Mouse (Mus musculus) embryo, embryonic 11.5 days (tissue): ENCODE measurements around the gene Chd1l.

Source experiments
- DNase-seq: peaks from one replicate; pipeline ENCODE4 v3.0.0-alpha.2; 2012; ENCODE audit warnings: low read depth, low spot score

The Chd1l gene

DNA sequence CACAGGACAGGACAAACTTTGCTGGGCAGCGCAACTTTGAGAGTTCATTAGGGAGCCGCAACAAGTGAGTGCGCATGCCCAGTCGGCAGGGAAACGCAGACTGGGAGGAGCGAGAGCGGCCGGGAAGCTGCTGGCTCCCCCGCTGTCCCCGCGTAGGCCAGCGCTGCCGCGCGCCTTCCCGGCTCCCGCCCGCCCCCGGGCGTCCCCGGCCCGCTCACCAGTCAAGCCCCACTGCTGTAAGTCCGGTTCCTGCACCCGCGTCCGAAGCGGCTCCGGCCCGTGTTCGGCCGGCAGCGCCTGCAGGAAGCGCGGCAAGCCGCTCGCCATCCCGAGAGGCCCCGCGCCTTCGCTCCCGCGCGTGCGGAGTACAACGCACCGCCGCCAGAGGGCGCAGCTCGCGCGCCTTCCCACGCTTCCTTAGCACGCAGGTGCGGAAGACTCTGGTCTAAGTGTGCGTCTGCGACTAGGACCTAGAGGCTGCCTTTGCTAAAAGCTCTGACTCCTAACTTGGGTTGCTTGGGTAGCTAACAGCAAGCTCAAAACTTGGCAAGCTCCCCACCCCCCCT, at the start of gene Chd1l:
Chd1l (minus strand) TSS at position 359 of the 566 bp plus-strand sequence.
- DNase-seq, result peak; percentile 87

DNA sequence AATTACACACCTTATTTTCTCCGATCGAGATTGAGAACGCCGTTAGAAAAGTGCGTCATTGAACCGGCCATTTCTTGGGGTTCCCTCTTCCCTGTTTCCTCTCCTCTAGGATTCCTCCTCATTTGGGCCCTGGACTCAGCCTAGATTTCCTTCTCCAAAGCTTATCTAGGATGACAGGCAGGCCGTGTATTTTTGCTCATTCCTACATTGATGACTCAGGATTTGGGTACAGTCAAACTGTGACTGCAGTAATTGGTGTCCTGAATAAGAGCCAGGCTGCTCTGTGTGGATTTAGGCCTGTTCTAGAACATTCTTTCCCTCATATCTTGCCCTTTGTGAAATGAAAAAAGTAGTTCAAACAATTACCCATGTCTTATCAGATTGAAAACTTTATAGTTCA, 49.7 kb upstream of the Chd1l start:
- no peak for DNase-seq

DNA sequence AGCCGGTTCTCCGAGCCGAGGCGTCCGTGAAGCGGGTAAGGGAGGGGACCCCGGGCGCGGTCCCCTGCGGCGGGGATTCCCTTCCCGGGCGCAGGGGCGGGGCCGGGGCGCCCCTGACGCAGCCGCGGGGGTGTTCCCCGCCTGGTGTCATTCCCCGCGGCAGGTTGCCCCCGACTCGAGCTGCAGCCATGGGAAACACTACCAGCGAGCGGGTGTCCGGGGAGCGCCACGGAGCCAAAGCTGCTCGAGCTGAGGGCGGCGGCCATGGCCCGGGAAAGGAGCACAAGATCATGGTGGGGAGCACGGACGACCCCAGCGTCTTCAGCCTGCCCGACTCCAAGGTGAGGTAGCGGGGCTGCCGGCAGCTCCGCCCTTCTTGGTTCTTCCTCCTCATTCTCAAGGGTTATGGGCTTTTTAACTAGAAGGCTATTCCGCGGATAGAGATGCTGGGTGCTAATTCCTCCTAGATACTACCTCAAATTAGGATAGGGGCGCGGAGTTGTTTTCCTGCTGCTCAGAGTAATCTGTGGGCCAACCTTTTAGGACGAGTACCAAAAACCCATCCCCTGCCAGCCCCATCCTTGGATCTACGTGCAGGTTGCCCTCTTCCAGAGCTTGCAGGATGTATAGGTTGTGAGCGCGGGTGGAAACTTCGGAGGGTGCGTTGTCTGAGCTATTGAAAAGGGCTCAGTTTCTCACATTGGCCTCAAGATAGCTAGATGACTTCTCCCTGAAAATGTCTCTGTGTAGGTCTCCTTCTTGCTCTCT, 48.6 kb upstream of the Chd1l start:
- no peak for DNase-seq

DNA sequence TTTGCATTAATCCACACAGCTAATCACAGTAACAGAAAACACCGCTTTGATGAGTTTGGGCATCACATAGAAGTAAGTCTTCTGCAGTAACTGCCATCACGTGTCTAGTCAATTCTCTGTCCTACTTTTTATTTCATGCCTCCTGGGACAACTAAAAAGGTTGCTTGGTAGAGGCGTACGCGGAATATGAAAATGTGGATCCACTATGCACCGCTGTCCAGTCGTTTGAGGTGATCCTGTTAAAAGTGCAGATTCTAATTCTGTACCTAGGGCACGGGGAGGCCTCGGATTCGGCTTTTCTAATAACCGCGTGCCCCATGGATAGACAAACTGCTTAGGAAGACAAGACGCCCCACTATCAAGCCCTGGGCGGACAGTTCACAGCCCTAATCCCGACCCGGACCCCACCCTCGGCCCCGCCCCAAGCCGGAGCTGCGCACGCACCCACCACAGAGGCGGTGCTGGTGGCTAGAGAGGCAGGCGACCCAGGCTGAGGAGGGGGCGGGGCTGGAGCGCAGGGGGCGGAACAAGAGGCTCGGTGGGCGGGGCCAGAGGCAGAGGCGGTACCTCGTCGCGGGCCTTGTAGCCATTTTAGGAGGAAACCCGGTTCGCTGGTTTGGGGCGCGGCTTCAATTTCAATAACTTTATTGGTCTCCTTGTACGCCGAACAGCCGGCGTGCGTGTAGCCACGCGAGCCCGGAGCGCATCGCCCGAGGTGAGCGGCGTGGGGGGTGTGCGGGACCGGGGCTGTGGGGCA, 47.8 kb upstream of the Chd1l start, which contains the start of gene Prkab2:
Prkab2 (plus strand) TSS at position 539 of the 757 bp plus-strand sequence.
- DNase-seq, result peak; percentile 94

DNA sequence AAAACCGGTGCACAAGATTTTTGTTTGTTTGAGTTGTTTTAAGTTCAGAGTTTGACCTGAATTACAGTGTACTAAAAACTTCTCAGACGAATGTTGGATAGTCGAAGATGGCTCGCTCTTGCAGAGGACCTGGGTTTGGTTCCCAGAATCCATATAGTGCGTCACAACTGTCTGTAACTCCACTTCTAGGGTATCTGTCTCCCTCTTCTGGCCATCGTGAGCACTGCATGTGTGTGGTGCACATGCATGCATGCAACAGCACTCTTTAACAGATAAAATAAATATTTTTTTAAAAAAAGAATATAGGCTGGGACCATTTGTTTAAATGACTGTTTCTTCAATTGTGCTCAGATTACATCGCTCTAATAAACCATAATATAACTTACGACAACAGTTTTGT, 44.9 kb upstream of the Chd1l start:
- no peak for DNase-seq

DNA sequence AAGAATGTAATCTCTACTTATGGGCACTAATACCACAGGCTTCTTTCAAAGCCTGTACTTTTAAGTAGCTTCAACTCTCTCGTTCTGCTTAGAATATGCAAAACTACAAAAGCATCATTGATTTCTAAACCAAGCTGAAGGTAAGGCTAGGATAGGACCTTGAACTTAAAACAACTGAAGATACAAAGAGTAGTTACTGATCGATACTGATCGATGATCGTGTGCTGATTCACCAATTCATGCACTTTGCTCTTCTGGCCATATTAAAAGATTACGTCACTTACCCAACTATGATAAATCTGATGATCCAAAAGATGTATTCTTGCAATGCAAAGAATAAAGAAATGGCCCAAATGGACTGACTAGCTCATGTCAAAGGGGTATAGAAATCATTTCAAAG, 43.8 kb upstream of the Chd1l start:
- DNase-seq, result no peak

DNA sequence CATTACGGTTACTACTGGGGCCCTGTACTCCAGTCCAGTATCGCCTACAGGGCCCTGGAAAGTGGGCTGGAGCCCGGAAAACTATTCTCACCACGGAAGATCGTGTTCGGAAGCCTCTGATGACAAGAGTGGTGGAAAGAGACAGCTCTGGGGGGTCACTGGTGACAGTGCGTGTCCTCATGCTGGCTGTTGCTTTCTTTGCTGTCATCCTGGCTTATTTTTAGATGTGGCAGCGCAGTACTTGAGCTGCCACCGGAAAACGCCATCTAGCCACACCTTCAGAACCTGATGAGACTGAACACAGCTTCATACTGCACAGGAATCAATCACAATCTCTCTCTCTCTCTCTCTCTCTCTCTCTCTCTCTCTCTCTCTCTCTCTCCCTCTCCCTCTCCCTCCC, 41.6 kb upstream of the Chd1l start:
- no peak for DNase-seq

DNA sequence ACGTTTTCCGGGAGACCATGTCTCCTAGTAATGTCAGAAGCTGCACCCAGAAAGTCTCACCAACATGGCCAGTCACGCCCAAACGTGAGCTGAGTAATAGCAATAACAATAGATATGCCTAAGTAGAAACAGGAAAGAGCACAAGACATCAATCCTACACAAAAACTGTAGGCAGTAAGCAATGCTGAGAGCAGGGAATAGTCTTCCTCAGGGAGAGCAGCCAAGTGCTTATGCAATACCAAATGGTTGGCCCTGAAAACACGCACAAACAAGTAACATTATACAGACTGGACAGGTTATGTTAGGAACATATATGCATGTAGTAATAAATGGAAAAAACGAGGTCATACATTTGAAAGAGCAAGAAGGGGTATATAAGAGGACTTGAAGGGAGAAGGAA, 39.5 kb upstream of the Chd1l start:
- DNase-seq, result no peak

DNA sequence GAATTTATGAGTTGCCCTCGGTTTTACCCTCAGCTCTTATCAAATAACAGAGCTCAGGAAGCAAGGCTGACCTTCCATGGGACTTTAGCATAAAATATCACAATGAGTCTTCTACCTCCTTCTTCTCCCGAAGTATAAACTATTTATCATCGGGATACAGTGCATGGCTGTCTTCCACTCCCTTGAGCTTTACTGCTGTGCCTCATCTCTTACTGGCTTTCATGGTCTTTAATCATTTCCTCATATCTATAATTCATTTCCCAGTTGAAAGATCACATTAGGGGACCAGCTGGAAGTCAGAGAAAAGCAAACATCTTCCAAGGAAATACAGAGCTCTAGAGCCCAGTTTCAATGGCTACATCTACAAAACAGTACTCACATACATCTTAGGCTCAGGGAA, 39.0 kb upstream of the Chd1l start:
- no peak for DNase-seq

DNA sequence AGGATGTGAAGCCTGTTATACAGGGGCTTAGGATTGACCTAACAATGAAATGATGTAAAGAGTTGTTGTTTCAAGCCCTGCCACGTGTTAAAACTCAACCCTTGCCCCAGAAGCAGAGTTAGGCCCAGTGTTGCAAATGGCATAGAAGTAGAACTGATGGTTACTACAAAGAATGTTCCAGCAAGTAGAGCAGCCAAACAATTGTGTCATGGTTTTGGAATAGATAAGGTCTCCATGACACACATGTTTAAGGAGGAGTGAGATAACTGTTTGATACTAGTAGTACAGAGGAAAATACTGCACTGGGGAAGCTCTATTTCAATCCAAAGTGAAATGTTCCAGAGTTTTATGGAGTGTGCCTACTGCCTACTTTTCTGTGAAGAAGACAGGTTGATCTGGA, 38.5 kb upstream of the Chd1l start:
- no peak for DNase-seq

DNA sequence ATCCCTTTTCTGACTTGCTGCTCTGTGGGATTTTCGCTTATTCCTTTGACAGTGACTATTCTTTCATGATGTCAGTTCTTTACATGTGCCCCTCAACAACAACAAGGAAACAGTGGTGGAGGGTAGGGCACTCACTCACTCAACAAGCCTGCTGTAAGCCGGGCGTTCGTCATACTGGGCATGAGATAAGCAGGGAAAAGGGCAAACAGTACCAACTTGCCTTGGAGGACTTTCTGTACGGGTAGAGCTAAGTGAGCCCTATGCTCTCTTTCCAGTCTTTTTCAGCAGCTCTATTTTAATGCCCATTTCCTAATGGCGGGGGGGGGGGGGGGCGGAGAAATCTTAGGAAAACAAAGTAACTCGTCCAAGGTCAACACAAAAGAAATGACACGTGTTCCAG, 32.0 kb upstream of the Chd1l start:
- no peak for DNase-seq

DNA sequence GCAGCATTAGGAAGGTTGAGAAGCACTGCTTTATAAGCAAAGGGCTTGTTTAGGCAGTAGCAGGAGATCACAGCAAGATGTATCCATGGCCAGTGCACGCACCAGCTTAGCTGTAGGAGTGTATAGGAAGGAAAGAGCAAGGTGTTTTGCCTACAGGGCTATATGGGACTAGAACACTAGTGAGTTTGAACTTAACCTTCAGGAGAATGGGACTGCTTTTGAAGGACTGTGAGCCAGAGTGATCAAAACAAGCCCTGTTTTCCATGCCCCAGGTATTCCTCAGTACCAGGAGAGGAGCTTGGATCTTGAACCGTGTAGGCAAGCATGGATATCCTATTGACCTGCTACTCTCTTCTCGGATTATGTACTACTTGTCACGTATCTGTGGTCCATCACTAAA, 31.4 kb upstream of the Chd1l start:
- no peak for DNase-seq

DNA sequence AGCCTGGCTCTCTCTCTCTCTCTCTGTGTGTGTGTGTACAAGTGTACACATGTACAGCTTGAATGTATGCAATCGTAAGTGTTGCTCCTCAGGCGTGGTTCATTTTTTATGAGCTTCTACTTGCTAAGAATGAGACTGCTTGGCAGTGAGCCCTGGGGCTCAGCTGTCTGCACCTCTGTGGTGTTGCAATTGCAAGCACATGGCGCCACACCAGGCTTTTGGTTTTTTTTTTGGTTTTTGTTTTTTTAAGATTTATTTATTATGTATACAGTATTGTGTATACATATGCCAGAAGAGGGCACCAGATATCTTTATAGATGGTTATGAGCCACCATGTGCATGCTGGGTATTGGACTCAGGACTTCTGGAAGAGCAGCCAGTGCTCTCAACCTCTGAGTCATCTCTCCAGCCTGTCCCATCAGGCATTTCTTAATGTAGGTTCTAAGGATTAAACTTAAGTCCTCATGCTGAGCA, 24.3 kb upstream of the Chd1l start:
- no peak for DNase-seq

DNA sequence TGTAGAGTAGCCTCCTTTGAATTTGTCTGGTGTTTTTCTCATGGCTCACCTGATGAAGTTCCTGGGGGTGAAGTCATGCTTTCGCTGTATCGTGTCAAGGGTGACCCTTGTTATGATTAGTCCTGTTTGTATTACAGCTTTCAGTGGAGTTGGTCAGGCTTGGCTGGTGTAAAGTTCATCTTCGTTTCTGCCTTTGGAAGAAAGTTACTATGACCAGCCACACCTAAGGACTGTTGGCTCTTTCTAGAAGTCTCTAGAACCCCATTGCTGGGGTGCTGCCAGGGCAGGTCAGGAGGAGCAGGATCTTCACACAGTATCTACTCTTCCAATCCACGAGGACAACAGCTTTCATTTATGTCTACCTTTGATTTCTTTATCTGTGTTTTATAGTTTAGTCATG, 23.5 kb upstream of the Chd1l start:
- no peak for DNase-seq

DNA sequence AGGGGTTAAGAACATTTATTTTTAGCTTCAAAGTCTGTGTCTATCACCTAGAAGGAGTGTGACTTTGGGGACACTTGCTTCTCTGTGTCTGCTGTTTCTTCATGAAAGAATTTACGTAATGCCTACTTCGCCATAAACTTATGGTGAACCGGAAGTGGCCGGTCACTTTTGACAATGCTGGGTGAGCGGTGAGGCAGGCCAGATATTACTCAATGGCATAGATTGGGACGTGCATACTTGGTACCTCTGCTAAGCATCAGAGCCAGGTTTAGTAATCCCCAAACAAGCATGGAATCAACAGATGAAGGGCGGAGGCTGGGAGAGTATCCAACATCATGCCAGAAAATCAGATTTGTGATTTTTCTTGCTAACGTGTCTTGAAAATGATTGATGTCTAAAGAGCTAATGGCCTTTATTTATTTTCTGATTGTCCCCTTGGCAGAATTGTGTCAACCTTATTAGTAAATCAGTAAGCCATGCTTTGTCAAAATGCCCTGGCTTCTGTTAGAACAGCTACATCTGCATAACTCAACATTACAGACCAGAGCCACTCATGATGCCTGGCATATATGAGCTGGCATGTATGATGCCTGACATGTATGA, 21.4 kb upstream of the Chd1l start:
- no peak for DNase-seq

DNA sequence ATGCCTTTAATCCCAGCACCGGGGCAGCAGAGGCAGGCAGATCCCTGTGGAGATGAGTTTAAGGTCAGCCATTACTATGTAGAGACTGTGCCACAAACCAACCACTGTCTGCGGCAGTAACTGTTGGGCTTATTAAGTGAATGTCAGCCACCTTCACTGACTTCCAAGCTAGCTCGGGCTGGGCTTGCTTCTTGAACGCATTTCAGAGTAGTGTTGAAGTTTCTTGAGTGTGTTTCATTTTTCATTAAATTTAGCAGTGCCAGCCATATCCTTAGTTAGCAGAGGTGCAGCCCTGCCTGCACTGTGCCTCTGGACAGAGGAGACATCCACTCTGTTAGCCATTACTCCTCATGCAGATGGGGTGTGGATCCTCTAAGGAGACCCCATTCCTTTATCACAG, 20.7 kb upstream of the Chd1l start:
- DNase-seq, result no peak

DNA sequence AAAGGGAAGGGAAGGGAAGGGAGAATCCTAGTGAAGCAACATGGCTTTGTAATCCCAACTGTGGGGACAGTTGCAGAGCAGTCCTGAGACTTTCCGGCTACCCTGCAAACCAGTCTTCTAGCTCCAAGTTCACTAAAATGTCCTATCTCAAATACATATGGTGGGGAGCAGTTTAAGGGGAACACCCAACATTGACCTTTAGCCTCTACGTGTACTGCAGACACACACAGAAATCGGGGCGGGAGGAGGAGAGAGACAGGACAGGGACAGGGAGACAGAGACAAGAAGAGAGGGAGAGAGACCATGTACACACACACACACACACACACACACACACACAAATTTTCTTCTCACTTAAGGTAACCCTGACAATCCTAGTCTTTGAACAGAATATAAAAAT, 19.9 kb upstream of the Chd1l start:
- no peak for DNase-seq

DNA sequence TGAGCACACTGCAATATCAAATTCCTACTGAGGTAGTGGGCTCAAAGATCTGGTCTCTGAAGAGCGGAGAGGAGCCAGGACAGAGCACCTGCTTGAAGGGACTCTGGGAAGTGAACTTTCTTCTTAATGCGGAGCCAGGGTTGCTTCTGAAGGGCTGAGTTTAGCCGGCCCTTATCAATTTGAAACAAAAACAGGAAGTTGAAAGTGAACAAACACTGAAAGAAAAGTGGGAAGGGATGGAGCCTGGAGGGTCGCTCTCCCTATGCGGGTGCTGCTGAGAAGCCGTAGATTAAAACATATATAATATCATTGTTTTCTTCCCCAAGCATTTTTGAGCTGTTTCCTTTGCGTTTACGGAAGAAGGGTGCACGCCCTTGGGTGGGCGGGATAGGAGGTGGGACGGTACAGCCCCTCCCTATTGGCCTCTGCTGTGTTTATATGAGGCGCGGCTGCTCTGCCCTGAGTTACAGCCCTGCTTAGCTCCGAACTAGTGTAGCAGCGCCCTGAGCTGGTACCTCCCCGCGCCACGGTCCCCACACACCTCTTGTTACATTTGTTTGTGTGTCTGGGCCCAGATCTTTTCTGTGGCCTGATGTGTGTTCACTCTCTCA, 18.5 kb upstream of the Chd1l start, which contains the start of gene Fmo5:
Fmo5 (plus strand) TSS at position 414 of the 611 bp plus-strand sequence.
- DNase-seq, result no peak

DNA sequence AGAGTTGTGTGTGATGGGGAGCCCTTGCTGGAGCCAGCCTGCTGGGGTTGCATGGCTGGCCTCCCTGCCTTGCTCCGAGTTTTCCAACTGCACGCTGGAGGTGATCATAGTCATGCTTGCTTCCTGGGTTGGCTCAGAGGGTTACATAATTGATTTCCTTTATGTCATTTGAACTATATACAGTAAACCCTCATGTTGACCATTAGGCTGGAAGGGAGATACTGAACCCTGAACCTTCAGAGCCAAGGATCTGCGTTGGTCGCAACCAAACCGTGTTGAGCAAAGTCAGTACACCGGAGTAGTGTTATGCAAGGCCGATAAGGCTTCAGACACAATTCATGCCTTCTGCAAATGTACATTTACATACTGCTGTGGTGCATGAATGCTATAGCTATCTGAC, 17.9 kb upstream of the Chd1l start:
- no peak for DNase-seq

DNA sequence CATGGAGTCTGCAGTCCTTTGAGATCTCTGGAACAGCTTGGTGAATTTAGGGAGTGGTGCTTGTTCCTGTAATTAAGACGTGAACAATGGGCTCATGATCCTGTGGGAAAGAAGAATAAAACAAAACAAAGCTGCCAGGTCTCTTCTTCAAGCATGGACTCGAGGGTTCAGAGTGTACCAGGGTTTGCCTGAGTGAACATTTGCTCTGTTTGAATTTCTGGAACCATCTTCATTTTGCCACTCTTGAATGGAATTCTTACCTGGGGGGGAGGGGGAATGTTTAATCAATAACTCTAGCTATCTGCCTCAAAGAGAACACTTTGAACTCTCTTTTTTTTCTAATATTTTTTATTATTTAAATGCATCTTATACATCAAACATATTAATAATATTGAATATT, 14.6 kb upstream of the Chd1l start:
- no peak for DNase-seq

DNA sequence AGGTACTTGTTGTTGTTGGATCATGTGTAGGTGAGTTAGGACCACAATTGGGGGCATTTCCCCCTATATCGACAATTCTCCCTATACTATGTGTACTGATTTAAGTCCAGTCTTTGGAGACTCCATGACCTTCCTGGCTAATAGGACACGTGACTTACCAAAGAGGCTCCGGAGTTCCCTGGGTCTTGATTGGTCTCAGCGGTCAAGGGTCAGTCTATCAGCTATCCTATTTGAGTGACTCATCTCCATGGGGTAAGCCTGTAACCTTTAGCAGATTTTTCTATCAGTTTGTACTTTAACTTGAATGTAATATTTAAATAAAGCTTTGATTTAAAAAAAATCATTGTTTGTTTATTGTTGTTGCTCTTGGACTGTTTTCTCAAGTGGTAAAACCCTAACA, 10.7 kb upstream of the Chd1l start:
- no peak for DNase-seq

DNA sequence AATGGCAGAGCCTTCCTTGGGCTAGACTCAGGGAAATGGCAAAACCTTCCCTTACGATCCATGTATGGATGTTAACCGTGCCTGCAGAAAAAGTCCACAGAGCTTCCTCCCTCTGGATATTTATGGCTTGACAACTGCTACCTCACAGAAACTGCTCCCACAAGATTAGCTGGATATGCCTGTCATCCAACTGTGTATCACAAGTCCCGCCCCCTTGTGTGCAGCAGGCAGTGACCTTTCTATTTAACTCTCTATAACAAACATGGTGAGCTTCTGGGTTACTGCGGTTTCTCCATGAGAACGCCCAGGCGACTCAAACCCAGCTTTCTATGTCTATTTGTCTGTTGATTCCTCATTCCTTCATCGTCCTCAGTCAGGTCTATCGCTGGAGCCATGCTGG, 7.9 kb upstream of the Chd1l start:
- DNase-seq, result no peak
